Mouse (Mus musculus): Measurements from ENCODE around the gene Gpr18.
A peak's percentile ranks its signal among the peaks of the same experiment; 100 is the strongest.

The Gpr18 gene

GRCm38 (mm10) chr14:121922731-121923130 is 7.2 kb upstream of the Gpr18 start:
- no peak for DNase-seq (ENCODE audit: low read depth, low spot score)

GRCm38 (mm10) chr14:121922016-121922415 is 6.4 kb upstream of the Gpr18 start:
- no peak for DNase-seq (ENCODE audit: low read depth, low spot score)

- DNase-seq (ENCODE audit: low read depth, low spot score) = peak; percentile 14
Observed at GRCm38 (mm10) chr14:121920511-121921124, 5.0 kb upstream of the Gpr18 start.

- DNase-seq (ENCODE audit: low read depth, low spot score) = peak; percentile 70
Observed at GRCm38 (mm10) chr14:121919752-121920151, 4.2 kb upstream of the Gpr18 start.

DNA sequence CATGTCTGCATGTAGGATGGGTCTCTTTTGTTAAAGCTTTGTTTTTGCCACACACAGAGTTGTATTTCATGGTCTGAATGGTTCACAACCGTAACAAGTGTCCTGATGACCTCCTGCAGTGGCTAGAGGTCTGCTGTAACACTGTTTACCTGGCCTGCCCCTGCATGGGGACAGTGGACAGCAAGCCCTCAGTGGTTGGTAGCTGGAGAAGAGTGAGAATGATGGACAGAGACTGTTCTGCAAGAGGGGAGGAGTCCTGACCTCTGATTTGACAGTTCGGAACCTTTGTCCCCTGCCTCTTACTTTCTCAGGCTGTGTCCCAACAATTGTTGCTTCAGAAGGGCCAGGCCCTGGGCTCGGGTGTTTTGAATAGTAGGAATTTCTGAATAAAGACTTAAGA is 2.7 kb upstream of the Gpr18 start:
- no peak for DNase-seq (ENCODE audit: low read depth, low spot score)

DNA sequence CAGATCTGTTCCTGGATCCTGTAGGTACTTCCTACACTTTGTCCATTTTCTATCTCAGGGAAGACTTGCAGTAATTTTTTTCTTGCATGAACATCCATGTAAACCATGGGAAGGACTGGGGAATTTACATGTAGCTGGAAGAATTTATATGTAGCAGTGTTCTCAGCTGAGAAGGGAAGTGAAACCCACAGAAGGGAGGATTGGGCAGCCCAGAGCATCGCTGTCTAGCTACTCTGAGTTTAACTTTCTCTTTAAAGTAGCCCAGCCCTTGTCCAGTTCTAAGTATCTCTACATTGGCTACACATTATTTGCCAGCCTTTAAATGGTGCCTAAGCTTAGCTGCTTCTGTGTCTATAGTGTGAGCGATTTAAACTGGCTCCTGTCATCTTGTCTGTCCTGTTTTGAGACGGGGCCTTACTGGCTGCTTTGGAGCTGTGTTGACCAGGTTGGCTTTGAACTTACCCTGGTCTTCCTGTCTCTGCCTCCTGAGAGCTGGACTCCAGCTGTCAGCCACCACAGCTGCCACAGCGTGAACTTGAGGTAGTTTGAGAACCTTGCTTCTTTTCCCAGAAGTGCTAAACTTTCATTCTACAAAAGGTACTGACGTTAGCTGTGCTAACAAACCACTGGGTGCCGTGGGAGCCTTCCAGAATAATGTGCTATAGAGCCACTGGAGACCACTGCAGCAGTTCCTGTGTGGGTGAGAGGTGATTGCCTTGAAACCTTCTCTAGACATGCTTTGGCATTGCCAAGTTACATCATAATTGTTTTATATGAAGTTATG is 922 bp upstream of the Gpr18 start:
- no peak for DNase-seq (ENCODE audit: low read depth, low spot score)

GRCm38 (mm10) chr14:121915143-121915542 is 438 bp downstream of the Gpr18 start:
- DNase-seq (ENCODE audit: low read depth, low spot score) = no peak

- DNase-seq (ENCODE audit: low read depth, low spot score) = no peak
Observed at GRCm38 (mm10) chr14:121912501-121912900, 3.1 kb downstream of the Gpr18 start.

DNA sequence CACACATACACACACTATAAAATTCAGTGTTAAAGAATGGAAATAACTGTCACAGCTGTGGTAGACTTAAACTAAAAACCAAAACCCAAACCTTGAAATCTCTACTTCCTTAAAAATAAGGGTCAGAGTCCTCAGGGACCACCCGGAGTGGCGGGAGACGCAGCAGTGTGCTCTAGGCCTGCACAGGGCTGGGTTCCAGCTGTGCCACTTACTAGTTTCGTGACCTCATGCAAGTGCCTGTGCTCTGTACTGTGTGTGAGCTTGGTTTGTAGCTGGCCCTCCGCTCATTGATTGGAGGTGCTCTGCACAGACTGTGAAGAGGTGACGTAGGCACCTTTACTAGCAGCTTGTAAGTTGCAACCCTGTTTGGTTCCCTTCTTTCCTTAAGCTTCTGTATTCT is 5.7 kb downstream of the Gpr18 start:
- DNase-seq (ENCODE audit: low read depth, low spot score) = no peak

DNA sequence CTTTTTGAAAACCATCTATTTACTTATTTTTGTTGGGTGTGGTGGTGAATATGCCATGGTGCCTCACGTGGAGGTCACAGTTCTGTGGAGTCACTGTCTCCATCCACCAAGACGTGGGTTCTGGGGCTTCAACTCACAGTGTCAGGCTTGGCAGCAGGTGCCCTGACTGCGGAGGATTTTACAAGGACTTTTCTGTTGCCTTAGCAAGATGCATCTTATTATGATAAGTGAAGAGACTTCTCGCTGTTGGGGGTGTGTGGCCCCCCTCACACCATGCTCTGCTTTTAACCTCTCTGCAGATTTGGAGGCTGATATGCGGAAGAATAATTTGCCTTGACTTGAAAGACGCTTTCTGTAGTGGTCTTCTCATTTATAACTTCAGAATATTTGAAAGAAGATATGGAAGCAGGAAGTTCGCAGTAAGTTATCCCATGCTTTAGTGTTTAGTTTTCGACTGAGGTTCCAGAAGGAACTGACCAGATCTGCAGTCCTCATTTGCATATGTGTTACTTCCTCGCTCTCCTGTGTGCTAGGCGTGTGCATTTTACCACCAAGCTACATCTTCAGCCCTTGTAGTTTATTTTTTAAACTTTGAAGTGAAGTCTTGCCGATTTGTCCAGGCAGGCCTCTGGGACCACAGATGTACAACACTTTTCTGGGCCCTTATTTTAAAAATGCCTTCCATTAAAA is 8.4 kb downstream of the Gpr18 start:
- no peak for DNase-seq (ENCODE audit: low read depth, low spot score)

GRCm38 (mm10) chr14:121906341-121906991 is 9.1 kb downstream of the Gpr18 start:
- no peak for DNase-seq (ENCODE audit: low read depth, low spot score)

- DNase-seq (ENCODE audit: low read depth, low spot score) = no peak
Observed at GRCm38 (mm10) chr14:121904754-121905153, 10.8 kb downstream of the Gpr18 start.

- no peak for DNase-seq (ENCODE audit: low read depth, low spot score)
Observed at GRCm38 (mm10) chr14:121903381-121903876, 12.2 kb downstream of the Gpr18 start.

DNA sequence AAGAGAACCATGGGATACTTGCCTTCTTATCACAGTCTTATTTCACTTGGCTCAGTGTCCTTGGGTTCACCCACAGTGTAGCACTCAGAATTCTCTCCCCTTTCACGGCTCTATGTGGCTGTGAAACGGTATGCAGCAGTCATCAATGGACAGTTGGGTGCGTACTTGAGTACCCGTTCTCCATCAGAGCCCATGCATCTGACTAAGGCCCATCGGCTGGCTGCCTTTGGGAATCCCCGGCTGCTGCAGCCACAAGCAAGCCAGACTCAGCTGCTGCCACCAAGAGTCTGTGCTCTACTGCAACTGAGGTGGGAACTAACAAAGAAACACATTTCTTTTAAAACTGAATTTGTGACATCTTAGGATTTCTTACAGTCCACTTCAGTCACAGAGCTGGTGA is 14.1 kb downstream of the Gpr18 start:
- DNase-seq (ENCODE audit: low read depth, low spot score) = no peak

GRCm38 (mm10) chr14:121899071-121899470 is 16.5 kb downstream of the Gpr18 start:
- DNase-seq (ENCODE audit: low read depth, low spot score) = peak; percentile 31

GRCm38 (mm10) chr14:121898509-121898908 is 17.1 kb downstream of the Gpr18 start:
- DNase-seq (ENCODE audit: low read depth, low spot score) = peak; percentile 36

- no peak for DNase-seq (ENCODE audit: low read depth, low spot score)
Observed at GRCm38 (mm10) chr14:121897773-121898172, 17.8 kb downstream of the Gpr18 start.

GRCm38 (mm10) chr14:121896126-121897090 is 19.2 kb downstream of the Gpr18 start:
- DNase-seq (ENCODE audit: low read depth, low spot score) = no peak

GRCm38 (mm10) chr14:121895316-121895715 is 20.3 kb downstream of the Gpr18 start:
- no peak for DNase-seq (ENCODE audit: low read depth, low spot score)

DNA sequence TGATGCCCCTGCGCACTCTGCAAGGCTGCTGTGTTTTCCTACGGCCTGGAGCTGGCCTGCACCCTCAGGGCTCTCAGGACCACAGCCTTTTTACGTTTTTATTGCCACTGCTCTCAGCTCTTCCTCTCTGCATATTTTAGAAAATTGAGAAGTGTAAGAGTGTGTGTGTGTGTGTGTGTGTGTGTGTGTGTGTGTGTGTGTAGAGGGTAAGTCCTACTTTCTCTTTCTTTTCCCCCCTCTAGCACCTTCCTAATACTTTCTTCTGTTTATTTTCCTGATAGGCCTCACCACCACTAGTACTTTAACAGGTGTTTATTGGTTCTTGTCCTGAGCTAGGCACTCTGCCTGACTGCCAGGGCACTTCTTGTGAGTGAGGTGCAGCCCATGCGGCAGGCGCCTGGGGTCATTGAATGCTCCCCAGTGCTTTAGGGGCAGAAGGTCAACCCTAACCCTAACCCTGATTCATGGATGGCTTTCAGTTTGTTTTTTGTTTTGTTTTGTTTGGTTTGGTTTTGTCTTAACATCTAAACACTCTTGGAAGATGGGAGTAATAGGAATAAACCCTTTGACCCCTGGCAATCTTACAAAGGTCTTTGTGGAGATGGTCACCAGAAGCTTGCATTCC is 21.0 kb downstream of the Gpr18 start:
- no peak for DNase-seq (ENCODE audit: low read depth, low spot score)
